27 mouse cellular contexts compared by ENCODE assay signal in genomic region chr2:24468430-24468829, GRCm38 (mm10). TPM values are rescaled to one million over a fixed set of nuclear protein-coding genes. Genes with fewer than 3 reads are reported as not detected.
DNase-seq lines count a peak whose midpoint lies in the region; ATAC-seq and TF ChIP-seq lines count a peak whose summit lies in the region.
"Had no signal": no experiment of that assay in that cellular context is flagged by ENCODE, and none has a peak within 500 bp of the region (broad histone marks: within the 10 kb centered on the region; RNA-seq: fewer than 3 reads in every experiment).

No protein-coding gene starts in this region.

- DNase-seq in hindbrain, postnatal 0 days (ENCODE audit: low spot score): no peak
- no peak for DNase-seq in kidney, adult 11 months
- no peak for DNase-seq in Patski (ENCODE audit: low read depth, low spot score)
- no peak for DNase-seq in left cerebral cortex, adult 9 months (ENCODE audit: low spot score in 2 of 2)
- DNase-seq in adrenal gland, adult 18-20 months (ENCODE audit: low spot score in 2 of 2): no peak
- DNase-seq: adrenal gland, adult 8-10 months; cerebellum, adult 11-12 months; cerebellum, postnatal 14 days; forebrain, postnatal 0 days; gastrocnemius, postnatal 36 days; heart, postnatal 36 days; layer of hippocampus, adult 9-11 months; liver, embryonic 13.5 days; midbrain, embryonic 14.5 days had no signal

- no peak overlapping the region for H3K4me2 ChIP-seq in hindbrain, embryonic 16.5 days (ENCODE audit: low read length)
- H3K4me2 ChIP-seq in hindbrain, postnatal 0 days (ENCODE audit: low read depth, low read length): no peak overlapping the region
- H3K4me2 ChIP-seq in kidney, embryonic 16.5 days (replicated peaks; ENCODE audit: low read depth, low read length): no peak overlapping the region
- H3K4me2 ChIP-seq in neural tube, embryonic 13.5 days: peak overlapping the region; percentile 45
- H3K4me2 ChIP-seq: liver, embryonic 13.5 days; lung, embryonic 15.5 days had no signal

- H3K4me3 ChIP-seq in hindbrain, embryonic 16.5 days (ENCODE audit: low read length): no peak overlapping the region
- no peak overlapping the region for H3K4me3 ChIP-seq in hindbrain, postnatal 0 days (ENCODE audit: low read length)
- H3K4me3 ChIP-seq in kidney, embryonic 16.5 days (ENCODE audit: low read length): no peak overlapping the region
- H3K4me3 ChIP-seq in neural tube, embryonic 13.5 days: no peak overlapping the region; the same call in 1 of the 2 replicates
- H3K4me3 ChIP-seq: forebrain, embryonic 10.5 days; liver, embryonic 13.5 days; lung, embryonic 15.5 days; megakaryocyte, embryonic 14.5 days had no signal

- no peak for TF ChIP-seq CTCF in hindbrain, postnatal 0 days (IDR thresholded peaks at IDR 0.05; ENCODE audit: low read depth)
- no peak for TF ChIP-seq CTCF in Patski (IDR thresholded peaks at IDR 0.05)

- 50% methylated on average over 1 of the region's 1 CpGs for WGBS in hindbrain, embryonic 16.5 days
- 72% methylated on average over 1 of the region's 1 CpGs for WGBS in hindbrain, postnatal 0 days
- 54% methylated on average over 1 of the region's 1 CpGs for WGBS in kidney, embryonic 16.5 days
- WGBS in neural tube, embryonic 13.5 days: 50% methylated on average over 1 of the region's 1 CpGs

- no peaks in the 10 kb centered on the region for H3K36me3 ChIP-seq in hindbrain, embryonic 16.5 days (ENCODE audit: control insufficient read depth, insufficient read depth, low read length)
- H3K36me3 ChIP-seq in hindbrain, postnatal 0 days (ENCODE audit: insufficient read depth, low read length): no peaks in the 10 kb centered on the region
- H3K36me3 ChIP-seq in kidney, embryonic 16.5 days (ENCODE audit: insufficient read depth, low read length): no peaks in the 10 kb centered on the region
- no peaks in the 10 kb centered on the region for H3K36me3 ChIP-seq in neural tube, embryonic 13.5 days
- H3K36me3 ChIP-seq: forebrain, embryonic 10.5 days; liver, embryonic 13.5 days; lung, embryonic 15.5 days had no signal

- in situ Hi-C loops in Patski (cut with MboI; ENCODE audit: low pct_unique_long_range_greater_than_20kb): loop anchor here (25.0 kb wide), 1 partner anchor 1306 kb away; the partner anchor contains the start of genes Mastl and Yme1l1

- H3K9ac ChIP-seq in hindbrain, embryonic 16.5 days (ENCODE audit: low read depth, low read length): no peak overlapping the region
- no peak overlapping the region for H3K9ac ChIP-seq in hindbrain, postnatal 0 days (replicated peaks; ENCODE audit: low read length)
- no peak overlapping the region for H3K9ac ChIP-seq in kidney, embryonic 16.5 days (replicated peaks; ENCODE audit: low read length)
- H3K9ac ChIP-seq in neural tube, embryonic 13.5 days: peak overlapping the region; percentile 27; the same call in 1 of the 2 replicates
- H3K9ac ChIP-seq: forebrain, postnatal 0 days; liver, embryonic 13.5 days; lung, embryonic 15.5 days had no signal

- CTCF ChIA-PET in Patski (lab: Charles Lee): interaction anchor here (0.9 to 4.0 kb wide), 6 partner anchors 9 to 100 kb away, joined by 3 to 17 read pairs (median 6); no protein-coding TSS in a partner anchor

- ATAC-seq in hindbrain, embryonic 16.5 days: peak; percentile 24; the same call in 1 of the 2 replicates
- no peak for ATAC-seq in hindbrain, postnatal 0 days
- no peak for ATAC-seq in kidney, embryonic 16.5 days (ENCODE audit: low FRiP score, low TSS enrichment)
- ATAC-seq in Patski: peak; percentile 3
- ATAC-seq in neural tube, embryonic 13.5 days (ENCODE audit: low read depth): no peak
- ATAC-seq: forebrain, postnatal 0 days had no signal

- H3K27me3 ChIP-seq in hindbrain, embryonic 16.5 days (replicated peaks; ENCODE audit: control insufficient read depth, insufficient read depth, low read length): peaks cover 7% of the 10 kb centered on the region; the same call in 1 of the 2 replicates
- H3K27me3 ChIP-seq in hindbrain, postnatal 0 days (ENCODE audit: insufficient read depth, low read length): peaks cover 12% of the 10 kb centered on the region; the same call in 1 of the 2 replicates
- H3K27me3 ChIP-seq in kidney, embryonic 16.5 days (ENCODE audit: insufficient read depth, low read length): peaks cover 6% of the 10 kb centered on the region; the same call in 1 of the 2 replicates
- H3K27me3 ChIP-seq in Patski: no peaks in the 10 kb centered on the region
- H3K27me3 ChIP-seq in neural tube, embryonic 13.5 days: peaks cover 47% of the 10 kb centered on the region

- H3K27ac ChIP-seq in hindbrain, embryonic 16.5 days (ENCODE audit: low read depth, low read length): no peak overlapping the region
- H3K27ac ChIP-seq in hindbrain, postnatal 0 days: no peak overlapping the region
- peak overlapping the region; percentile 78; the same call in 1 of the 2 replicates for H3K27ac ChIP-seq in kidney, embryonic 16.5 days (ENCODE audit: low read length)
- H3K27ac ChIP-seq in neural tube, embryonic 13.5 days (replicated peaks): no peak overlapping the region; the same call in 1 of the 2 replicates
- H3K27ac ChIP-seq: forebrain, embryonic 10.5 days; liver, embryonic 13.5 days; lung, embryonic 15.5 days had no signal

- no peaks in the 10 kb centered on the region for H3K4me1 ChIP-seq in hindbrain, embryonic 16.5 days (ENCODE audit: control insufficient read depth, insufficient read depth, low read depth, low read length)
- no peaks in the 10 kb centered on the region; the same call in 1 of the 2 replicates for H3K4me1 ChIP-seq in hindbrain, postnatal 0 days (ENCODE audit: insufficient read depth, low read length)
- peaks cover 33% of the 10 kb centered on the region for H3K4me1 ChIP-seq in kidney, embryonic 16.5 days (ENCODE audit: insufficient read depth, low read length)
- peaks cover 26% of the 10 kb centered on the region for H3K4me1 ChIP-seq in neural tube, embryonic 13.5 days (replicated peaks)
- H3K4me1 ChIP-seq: liver, embryonic 13.5 days; lung, embryonic 15.5 days had no signal

- POLR2A ChIA-PET in Patski (lab: Charles Lee): interaction anchor here (0.6 to 2.6 kb wide), 8 partner anchors 10 to 55 kb away, joined by 3 to 10 read pairs (median 6); no protein-coding TSS in a partner anchor

- no peaks in the 10 kb centered on the region for H3K9me3 ChIP-seq in hindbrain, embryonic 16.5 days (ENCODE audit: control insufficient read depth, low read length)
- H3K9me3 ChIP-seq in hindbrain, postnatal 0 days (ENCODE audit: low read length): no peaks in the 10 kb centered on the region
- H3K9me3 ChIP-seq in kidney, embryonic 16.5 days (ENCODE audit: low read length): no peaks in the 10 kb centered on the region
- no peaks in the 10 kb centered on the region for H3K9me3 ChIP-seq in neural tube, embryonic 13.5 days
- H3K9me3 ChIP-seq: forebrain, embryonic 10.5 days; liver, embryonic 13.5 days; lung, embryonic 15.5 days; megakaryocyte, embryonic 14.5 days had no signal

RNA-seq across cellular contexts. Expression of gene Pax8, which starts 7.0 kb away (rescaled TPM):
- 21.2 and 24.0 TPM in 2 replicates for polyA plus RNA-seq in hindbrain, embryonic 16.5 days (2015; fragmentation: Nextera tagmentation; extraction: Ambion mirVana)
- total RNA-seq in hindbrain, postnatal 0 days (2014; rRNA removed): 32.0 and 44.4 TPM in 2 replicates
- polyA plus RNA-seq in hindbrain, postnatal 0 days (2015; fragmentation: Nextera tagmentation; extraction: Ambion mirVana): 14.8 and 16.3 TPM in 2 replicates
- 134 and 160 TPM in 2 replicates for polyA plus RNA-seq in kidney, embryonic 16.5 days (2015; fragmentation: Nextera tagmentation; extraction: Ambion mirVana)
- 219 TPM for polyA plus RNA-seq in Patski (2021)
- polyA plus RNA-seq in neural tube, embryonic 13.5 days (2015; fragmentation: Nextera tagmentation; extraction: Ambion mirVana): 53.2 and 58.0 TPM in 2 replicates
- not detected for total RNA-seq in adrenal gland, adult 18-20 months (2021)
- total RNA-seq: adrenal gland, adult 8-10 months; forebrain, postnatal 0 days; gastrocnemius, adult 18-20 months; gastrocnemius, postnatal 36 days; heart, adult 8-10 months; heart, postnatal 36 days; left cerebral cortex, adult 18-20 months; left cerebral cortex, postnatal 36 days had no signal
- polyA plus RNA-seq: heart, embryonic 14.5 days; limb, embryonic 14.5 days; urinary bladder, adult 2 months had no signal

Comparison
In these comparisons a context has a peak if more than half of its experiments do, and no peak if none do; other contexts are left out.
1. ATAC-seq: peak in hindbrain, embryonic 16.5 days (single experiment) and Patski (single experiment); none in hindbrain, postnatal 0 days (single experiment), kidney, embryonic 16.5 days (single experiment) and neural tube, embryonic 13.5 days (single experiment).